In the genomic region with DNA sequence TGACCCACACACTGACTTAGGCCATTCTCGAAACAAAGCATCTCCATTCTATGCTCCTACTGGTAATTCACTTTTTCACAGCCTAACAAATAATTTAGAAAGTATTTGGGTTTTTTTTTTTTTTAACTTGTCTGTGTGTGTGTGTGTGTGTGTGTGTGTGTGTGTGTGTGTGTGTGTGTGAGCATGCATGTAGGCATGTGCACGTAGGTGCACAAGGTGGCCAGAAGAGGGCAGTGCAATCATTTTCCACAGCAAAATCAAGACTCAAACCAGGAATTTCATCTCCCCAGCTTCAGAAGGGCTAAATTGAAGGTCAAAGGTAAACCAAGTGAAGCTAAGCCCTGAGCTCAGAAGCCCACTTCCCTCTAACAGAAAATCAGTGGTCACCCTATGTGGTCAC, we compare ENCODE assay signal across 12 mouse cellular contexts. TPM values are rescaled to one million over a fixed set of nuclear protein-coding genes. Genes with fewer than 3 reads are reported as not detected.
DNase-seq lines count a peak whose midpoint lies in the region; ATAC-seq and TF ChIP-seq lines count a peak whose summit lies in the region.
"Had no signal": no experiment of that assay in that cellular context is flagged by ENCODE, and none has a peak within 500 bp of the region (broad histone marks: within the 10 kb centered on the region; RNA-seq: fewer than 3 reads in every experiment).

No protein-coding gene starts in this region.

- no peak overlapping the region for H3K4me2 ChIP-seq in midbrain, embryonic 15.5 days
- H3K4me2 ChIP-seq: embryonic facial prominence, embryonic 13.5 days had no signal

- no peaks in the 10 kb centered on the region for H3K27me3 ChIP-seq in midbrain, embryonic 15.5 days (replicated peaks)
- H3K27me3 ChIP-seq: embryonic facial prominence, embryonic 13.5 days had no signal

- H3K27ac ChIP-seq in left cerebral cortex, adult 2 months: peak overlapping the region; percentile 91
- peak overlapping the region; percentile 81 for H3K27ac ChIP-seq in midbrain, embryonic 15.5 days
- H3K27ac ChIP-seq: embryonic facial prominence, embryonic 13.5 days had no signal

- peaks cover 25% of the 10 kb centered on the region for H3K4me1 ChIP-seq in midbrain, embryonic 15.5 days

- H3K4me3 ChIP-seq in left cerebral cortex, adult 2 months: no peak overlapping the region
- no peak overlapping the region for H3K4me3 ChIP-seq in midbrain, embryonic 15.5 days
- H3K4me3 ChIP-seq: embryonic facial prominence, embryonic 13.5 days had no signal

- no peaks in the 10 kb centered on the region for H3K36me3 ChIP-seq in midbrain, embryonic 15.5 days (replicated peaks)
- H3K36me3 ChIP-seq: embryonic facial prominence, embryonic 13.5 days had no signal

- DNase-seq in adrenal gland, postnatal 14 days: peak; percentile 49
- no peak for DNase-seq in adrenal gland, postnatal 36 days
- DNase-seq in left cerebral cortex, adult 2 months (ENCODE audit: extremely low spot score in 1 of 2, low spot score in 2 of 2): no peak
- no peak for DNase-seq in left cerebral cortex, postnatal 36 days (ENCODE audit: low spot score in 2 of 2)
- DNase-seq in R1 (ENCODE audit: low read depth, low spot score): peak; percentile 61
- no peak for DNase-seq in spleen, postnatal 10 days (ENCODE audit: low spot score in 2 of 2)
- no peak for DNase-seq in left cerebral cortex, adult 18-20 months (ENCODE audit: low spot score in 2 of 2)
- DNase-seq: cerebellum, adult 9-10 months; lung, postnatal 14 days had no signal

- intact Hi-C loops in left cerebral cortex, adult 2 months (cut with DNase I): loop anchor here (5.0 kb wide), 1 partner anchor 43 kb away; no protein-coding TSS in a partner anchor
- intact Hi-C loops in left cerebral cortex, postnatal 36 days (cut with DNase I): loop anchor here (5.0 kb wide), 1 partner anchor 43 kb away; no protein-coding TSS in a partner anchor

- 91% methylated on average over 2 of the region's 2 CpGs for WGBS in midbrain, embryonic 15.5 days

- no peak for ATAC-seq in midbrain, embryonic 15.5 days (replicated peaks)
- ATAC-seq: inflammation-experienced regulatory T-cells, adult 6 months had no signal

- no peak overlapping the region for H3K9ac ChIP-seq in midbrain, embryonic 15.5 days
- H3K9ac ChIP-seq: embryonic facial prominence, embryonic 13.5 days had no signal

- H3K9me3 ChIP-seq in midbrain, embryonic 15.5 days: no peaks in the 10 kb centered on the region
- H3K9me3 ChIP-seq: embryonic facial prominence, embryonic 13.5 days had no signal

- TF ChIP-seq CTCF in left cerebral cortex, adult 2 months (IDR thresholded peaks at IDR 0.05): peak; percentile 16; the same call in 1 of the 2 replicates

RNA-seq across cellular contexts. Expression of gene Fem1b, which starts 27.5 kb away (rescaled TPM):
- total RNA-seq in adrenal gland, postnatal 14 days (2021): 38.4 and 38.9 TPM in 2 replicates
- 10 to 100 TPM; 37.7 to 43.6 TPM for total RNA-seq in adrenal gland, postnatal 36 days (2021)
- 100 to 1,000 TPM; 104 to 107 TPM for total RNA-seq in left cerebral cortex, adult 2 months (2021)
- total RNA-seq in left cerebral cortex, postnatal 36 days (2021): 100 to 1,000 TPM in 1 of 2 experiments, 10 to 100 TPM in 1; 98.6 to 100 TPM
- 64.6 and 67.0 TPM in 2 replicates for polyA plus RNA-seq in midbrain, embryonic 15.5 days (2015; fragmentation: Nextera tagmentation; extraction: Ambion mirVana)
- 100 to 1,000 TPM; 109 to 114 TPM for total RNA-seq in left cerebral cortex, adult 18-20 months (2021)

RNA-seq across cellular contexts. Expression of gene Cln6, which starts 54.4 kb away (rescaled TPM):
- total RNA-seq in adrenal gland, postnatal 14 days (2021): 17.6 and 23.5 TPM in 2 replicates
- total RNA-seq in adrenal gland, postnatal 36 days (2021): 10 to 100 TPM; 12.3 to 20.2 TPM
- 10 to 100 TPM; 10.0 to 11.9 TPM for total RNA-seq in left cerebral cortex, adult 2 months (2021)
- 10 to 100 TPM; 10.3 to 13.7 TPM for total RNA-seq in left cerebral cortex, postnatal 36 days (2021)
- 5.9 and 6.2 TPM in 2 replicates for polyA plus RNA-seq in midbrain, embryonic 15.5 days (2015; fragmentation: Nextera tagmentation; extraction: Ambion mirVana)
- total RNA-seq in left cerebral cortex, adult 18-20 months (2021): 10 to 100 TPM; 10.8 to 14.6 TPM

Comparison
In these comparisons a context has a peak if more than half of its experiments do, and no peak if none do; other contexts are left out.
1. DNase-seq: peak in adrenal gland, postnatal 14 days (single experiment) and R1 (single experiment); none in adrenal gland, postnatal 36 days (0 of 2), left cerebral cortex, adult 2 months (0 of 2), left cerebral cortex, postnatal 36 days (0 of 2), spleen, postnatal 10 days (0 of 2) and left cerebral cortex, adult 18-20 months (0 of 2).